Mouse (Mus musculus) brain, embryonic 14.5 days (tissue): Measurements from ENCODE around the gene Ctnnal1.

Experiments
- CTCF ChIP-seq: fragments of 200-500 bp; IDR thresholded peaks from 2 replicates; pipeline ENCODE4 v1.5.1; 2012; ENCODE audit warnings: inconsistent platforms, mild to moderate bottlenecking, moderate library complexity, borderline replicate concordance; ENCODE audit not compliant: insufficient read depth, insufficient read length; ENCODE audit errors: extremely low read depth
- POLR2A ChIP-seq: fragments of 200-500 bp; IDR thresholded peaks from 2 replicates; pipeline ENCODE4 v1.6.1; 2012; ENCODE audit warnings: mild to moderate bottlenecking, inconsistent platforms, borderline replicate concordance; ENCODE audit not compliant: poor library complexity, insufficient read depth, insufficient read length, severe bottlenecking; ENCODE audit errors: extremely low read depth

DNA sequence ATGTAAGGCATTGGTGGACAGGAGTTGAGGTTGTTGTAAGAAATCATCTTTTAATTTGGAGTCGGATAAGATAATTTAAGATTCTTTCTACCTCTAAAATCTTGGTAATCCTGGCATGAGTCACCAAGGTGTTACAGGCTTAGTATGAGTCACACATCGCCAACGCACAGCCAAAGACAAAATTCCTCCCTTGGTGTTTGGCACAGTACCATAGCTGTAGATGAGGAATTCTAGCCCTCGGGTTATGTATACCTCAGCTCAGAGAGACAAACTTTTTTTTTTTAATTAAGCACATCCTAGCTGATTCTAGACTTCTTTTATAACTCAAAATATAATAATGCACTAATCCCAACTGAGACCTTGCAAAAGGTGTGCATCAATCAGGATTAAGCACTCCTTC is 972 bp downstream of the Ctnnal1 start:
- TF ChIP-seq POLR2A (no peak), CTCF (no peak)
